Mouse (Mus musculus): ENCODE data around the gene Gdf3. TPM values are rescaled to one million over a fixed set of nuclear protein-coding genes. Genes with fewer than 3 reads are reported as not detected.

Gdf3 gene
- polyA plus RNA-seq, 2 experiments, result 0.11 to 0.20 TPM

- TF ChIP-seq POLR2A (IDR thresholded peaks at IDR 0.05; ENCODE audit: borderline replicate concordance, extremely low read depth, insufficient read depth, insufficient read length), result no peak
- no peaks in the 10 kb centered on the region for H3K9me3 ChIP-seq (ENCODE audit: control insufficient read depth, low read length)
- no peaks in the 10 kb centered on the region for H3K4me1 ChIP-seq (ENCODE audit: control insufficient read depth, insufficient read depth, low read length)
- no peak for ATAC-seq (ENCODE audit: low FRiP score, low read depth)
- WGBS, result 78% methylated on average over 20 of the region's 20 CpGs
- no peaks in the 10 kb centered on the region for H3K27me3 ChIP-seq (ENCODE audit: control insufficient read depth, insufficient read depth, low read length)
- no peaks in the 10 kb centered on the region for H3K36me3 ChIP-seq (ENCODE audit: control insufficient read depth, insufficient read depth, low read length)
- no peak overlapping the region for H3K9ac ChIP-seq (ENCODE audit: low read depth, low read length, severe bottlenecking)
- no peak overlapping the region for H3K4me2 ChIP-seq (replicated peaks; ENCODE audit: low read depth, low read length, severe bottlenecking)
- no peak overlapping the region for H3K27ac ChIP-seq (replicated peaks; ENCODE audit: low read depth, low read length)
- no peak overlapping the region for H3K4me3 ChIP-seq (replicated peaks; ENCODE audit: low read length)
- no peak for DNase-seq (ENCODE audit: low spot score)
Observed at GRCm38 (mm10) chr6:122561005-122561404, 48.9 kb downstream of the Gdf3 start.

DNA sequence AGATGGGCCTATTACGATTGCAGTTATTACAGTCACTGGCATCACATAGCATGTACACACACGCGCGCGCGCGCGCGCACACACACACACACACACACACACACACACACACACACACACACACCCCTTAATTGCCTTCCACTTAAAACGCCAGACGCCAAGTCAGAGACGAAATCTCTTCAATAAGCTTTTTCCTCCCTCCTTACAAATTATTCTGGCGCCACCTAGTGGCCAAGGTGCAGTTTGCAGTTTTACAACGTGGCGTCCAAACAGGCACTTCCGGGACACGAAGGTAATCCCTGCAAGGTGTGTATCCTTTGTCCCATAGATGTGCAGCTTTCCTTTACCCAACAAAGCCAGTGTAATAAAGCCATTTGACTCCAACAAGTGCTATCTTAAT, 49.5 kb downstream of the Gdf3 start:
- 9% methylated on average over 17 of the region's 17 CpGs for WGBS
- Histone ChIP-seq H3K36me3 (ENCODE audit: control insufficient read depth, insufficient read depth, low read length) (no peaks in the 10 kb centered on the region), H3K4me2 (replicated peaks; ENCODE audit: low read depth, low read length, severe bottlenecking) (peak overlapping the region; percentile 40), H3K9me3 (ENCODE audit: control insufficient read depth, low read length) (no peaks in the 10 kb centered on the region), H3K9ac (ENCODE audit: low read depth, low read length, severe bottlenecking) (no peak overlapping the region), H3K27me3 (ENCODE audit: control insufficient read depth, insufficient read depth, low read length) (no peaks in the 10 kb centered on the region; the same call in 1 of the 2 replicates), H3K4me1 (ENCODE audit: control insufficient read depth, insufficient read depth, low read length) (no peaks in the 10 kb centered on the region), H3K4me3 (replicated peaks; ENCODE audit: low read length) (peak overlapping the region; percentile 2; the same call in 1 of the 2 replicates), H3K27ac (replicated peaks; ENCODE audit: low read depth, low read length) (no peak overlapping the region)
- TF ChIP-seq POLR2A (IDR thresholded peaks at IDR 0.05; ENCODE audit: borderline replicate concordance, extremely low read depth, insufficient read depth, insufficient read length), result no peak
- ATAC-seq (ENCODE audit: low FRiP score, low read depth), result no peak
- DNase-seq (ENCODE audit: low spot score), result peak; percentile 71

GRCm38 (mm10) chr6:122556959-122557561, 52.8 kb downstream of the Gdf3 start:
- WGBS, result 24% methylated on average over 15 of the region's 15 CpGs
- no peak overlapping the region for H3K4me3 ChIP-seq (replicated peaks; ENCODE audit: low read length)
- H3K27me3 ChIP-seq (ENCODE audit: control insufficient read depth, insufficient read depth, low read length), result no peaks in the 10 kb centered on the region; the same call in 1 of the 2 replicates
- no peak overlapping the region for H3K9ac ChIP-seq (ENCODE audit: low read depth, low read length, severe bottlenecking)
- H3K4me1 ChIP-seq (ENCODE audit: control insufficient read depth, insufficient read depth, low read length), result no peaks in the 10 kb centered on the region
- TF ChIP-seq POLR2A (IDR thresholded peaks at IDR 0.05; ENCODE audit: borderline replicate concordance, extremely low read depth, insufficient read depth, insufficient read length), result no peak
- no peak overlapping the region for H3K27ac ChIP-seq (replicated peaks; ENCODE audit: low read depth, low read length)
- H3K4me2 ChIP-seq (replicated peaks; ENCODE audit: low read depth, low read length, severe bottlenecking), result 0 out of 2 replicates have a peak overlapping the region, but pooled peaks have one; percentile 14
- no peaks in the 10 kb centered on the region for H3K36me3 ChIP-seq (ENCODE audit: control insufficient read depth, insufficient read depth, low read length)
- no peaks in the 10 kb centered on the region for H3K9me3 ChIP-seq (ENCODE audit: control insufficient read depth, low read length)
- ATAC-seq (ENCODE audit: low FRiP score, low read depth) (no peak), DNase-seq (ENCODE audit: low spot score) (peak; percentile 77)

Other genes starting within 250 kb of the Gdf3 start
- gene Rimklb, start 111.3 kb downstream of the Gdf3 start, polyA plus RNA-seq (2012; rRNA removed), result 28.4 and 43.3 TPM in 2 replicates
- 18.2 and 27.2 TPM in 2 replicates for gene Rimklb, start 111.3 kb downstream of the Gdf3 start, polyA plus RNA-seq (2014; fragmentation: Nextera tagmentation; extraction: Ambion mirVana)
- 19.3 and 33.5 TPM in 2 replicates for gene Mfap5, start 104.2 kb downstream of the Gdf3 start, polyA plus RNA-seq (2012; rRNA removed)
- gene Mfap5, start 104.2 kb downstream of the Gdf3 start, polyA plus RNA-seq (2014; fragmentation: Nextera tagmentation; extraction: Ambion mirVana), result 35.6 and 47.3 TPM in 2 replicates
- 0.23 TPM in 2 replicates for gene Aicda, start 56.3 kb downstream of the Gdf3 start, polyA plus RNA-seq (2012; rRNA removed)
- gene Aicda, start 56.3 kb downstream of the Gdf3 start, polyA plus RNA-seq (2014; fragmentation: Nextera tagmentation; extraction: Ambion mirVana), result 0.19 and 0.50 TPM in 2 replicates
- gene Apobec1, start 7.6 kb downstream of the Gdf3 start, polyA plus RNA-seq (2012; rRNA removed), result 7.2 TPM in 2 replicates
- 3.5 and 5.9 TPM in 2 replicates for gene Apobec1, start 7.6 kb downstream of the Gdf3 start, polyA plus RNA-seq (2014; fragmentation: Nextera tagmentation; extraction: Ambion mirVana)
- 0.10 TPM in 1 of 2 replicates, not detected in the other for gene Dppa3, start 16.3 kb upstream of the Gdf3 start, polyA plus RNA-seq (2012; rRNA removed)
- not detected in 2 replicates for gene Dppa3, start 16.3 kb upstream of the Gdf3 start, polyA plus RNA-seq (2014; fragmentation: Nextera tagmentation; extraction: Ambion mirVana)
- 0.40 and 0.47 TPM in 2 replicates for gene Nanog, start 97.4 kb upstream of the Gdf3 start, polyA plus RNA-seq (2012; rRNA removed)
- gene Nanog, start 97.4 kb upstream of the Gdf3 start, polyA plus RNA-seq (2014; fragmentation: Nextera tagmentation; extraction: Ambion mirVana), result 0.21 and 0.37 TPM in 2 replicates
- 46.5 and 48.2 TPM in 2 replicates for gene Slc2a3, start 191.6 kb upstream of the Gdf3 start, polyA plus RNA-seq (2012; rRNA removed)
- gene Slc2a3, start 191.6 kb upstream of the Gdf3 start, polyA plus RNA-seq (2014; fragmentation: Nextera tagmentation; extraction: Ambion mirVana), result 71.6 and 78.8 TPM in 2 replicates
- gene Foxj2, start 209.8 kb upstream of the Gdf3 start, polyA plus RNA-seq (2012; rRNA removed), result 13.4 and 15.1 TPM in 2 replicates
- 9.3 and 11.8 TPM in 2 replicates for gene Foxj2, start 209.8 kb upstream of the Gdf3 start, polyA plus RNA-seq (2014; fragmentation: Nextera tagmentation; extraction: Ambion mirVana)
- 4.1 and 5.0 TPM in 2 replicates for gene C3ar1, start 246.1 kb upstream of the Gdf3 start, polyA plus RNA-seq (2012; rRNA removed)
- 4.7 and 5.0 TPM in 2 replicates for gene C3ar1, start 246.1 kb upstream of the Gdf3 start, polyA plus RNA-seq (2014; fragmentation: Nextera tagmentation; extraction: Ambion mirVana)

Data from limb, embryonic 14.5 days (tissue).